In the genomic region with DNA sequence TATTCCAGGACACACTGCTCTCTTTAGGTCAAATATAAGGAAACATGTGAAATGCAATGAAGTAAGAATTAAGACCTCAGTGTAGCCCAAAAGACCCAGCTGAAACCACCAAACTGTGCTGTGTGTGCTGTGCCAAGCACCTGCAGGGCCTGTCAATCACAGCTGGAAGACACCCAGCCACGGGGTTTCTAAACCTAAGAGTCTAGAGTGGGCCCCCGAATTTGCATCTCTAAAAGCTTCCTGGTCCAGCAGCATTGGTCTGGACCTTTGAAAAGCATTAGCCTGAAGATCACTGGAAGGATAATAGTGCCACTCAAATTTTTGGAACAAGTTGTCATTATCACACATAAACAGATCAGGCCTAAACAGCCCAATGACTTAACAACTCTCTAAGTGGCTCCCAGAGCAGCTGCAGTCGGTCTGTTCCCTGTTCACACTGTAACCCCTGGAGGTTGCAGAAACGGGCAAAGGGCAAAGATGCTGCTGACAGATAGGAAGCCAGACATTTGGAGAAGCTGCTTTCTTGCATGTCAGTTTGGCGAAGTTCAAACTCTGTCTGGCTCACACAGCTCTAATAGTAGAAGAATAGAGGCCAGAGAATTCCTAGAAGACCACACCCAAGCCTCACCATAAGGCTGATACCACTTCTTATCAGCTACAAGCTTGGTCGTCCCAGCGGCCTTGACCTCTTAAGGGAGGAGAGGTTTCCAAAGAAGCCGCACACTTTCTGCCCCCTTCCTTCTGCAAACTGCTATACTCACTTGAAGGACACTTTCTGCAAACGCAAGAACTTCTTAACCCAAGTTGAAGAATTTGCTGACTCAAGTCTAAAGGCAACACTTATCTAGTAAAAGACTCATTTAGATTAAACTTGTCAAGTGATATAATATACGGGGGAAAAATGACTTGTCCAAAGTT, we compare ENCODE assay signal across 9 mouse cellular contexts. TPM values are rescaled to one million over a fixed set of nuclear protein-coding genes. Genes with fewer than 3 reads are reported as not detected.
DNase-seq lines count a peak whose midpoint lies in the region; ATAC-seq and TF ChIP-seq lines count a peak whose summit lies in the region.
"Had no signal": no experiment of that assay in that cellular context is flagged by ENCODE, and none has a peak within 500 bp of the region (broad histone marks: within the 10 kb centered on the region; RNA-seq: fewer than 3 reads in every experiment).

No protein-coding gene starts in this region.

- no peak overlapping the region for H3K9ac ChIP-seq in lung, embryonic 16.5 days (ENCODE audit: low read length)

- ATAC-seq in lung, embryonic 16.5 days (ENCODE audit: low read depth): peak; percentile 15; the same call in 1 of the 2 replicates

- no peak overlapping the region for H3K4me3 ChIP-seq in lung, embryonic 16.5 days (ENCODE audit: low read length)
- no peak overlapping the region for H3K4me3 ChIP-seq in lung, adult 2 months (replicated peaks; ENCODE audit: extremely low read depth, low read depth, low read length)
- H3K4me3 ChIP-seq in hindbrain, embryonic 10.5 days: 0 out of 2 replicates have a peak overlapping the region, but pooled peaks have one; percentile 13
- H3K4me3 ChIP-seq in thymus, adult 2 months (ENCODE audit: control insufficient read depth, insufficient read depth, low read length): no peak overlapping the region

- no peak overlapping the region for H3K27ac ChIP-seq in lung, embryonic 16.5 days (ENCODE audit: low read length)
- H3K27ac ChIP-seq in hindbrain, embryonic 10.5 days: peak overlapping the region; percentile 64
- H3K27ac ChIP-seq in thymus, adult 2 months (ENCODE audit: control insufficient read depth, insufficient read depth, low read length): peak overlapping the region; percentile 78

- H3K4me2 ChIP-seq in lung, embryonic 16.5 days (ENCODE audit: low read depth, low read length): no peak overlapping the region

- no peaks in the 10 kb centered on the region for H3K9me3 ChIP-seq in lung, embryonic 16.5 days (ENCODE audit: control insufficient read depth, low read length)
- no peaks in the 10 kb centered on the region for H3K9me3 ChIP-seq in hindbrain, embryonic 10.5 days

- H3K36me3 ChIP-seq in lung, embryonic 16.5 days (ENCODE audit: control insufficient read depth, insufficient read depth, low read length): no peaks in the 10 kb centered on the region
- H3K36me3 ChIP-seq in hindbrain, embryonic 10.5 days: no peaks in the 10 kb centered on the region
- no peaks in the 10 kb centered on the region for H3K36me3 ChIP-seq in thymus, adult 2 months (ENCODE audit: control insufficient read depth, insufficient read depth, low read length)

- whole genome bisulfite sequencing in lung, embryonic 16.5 days: 29% methylated on average over 10 of the region's 10 CpGs
- WGBS in lung, adult 2 months: 36% methylated on average over 10 of the region's 10 CpGs
- WGBS in hindbrain, embryonic 10.5 days: 49% methylated on average over 10 of the region's 10 CpGs
- WGBS in thymus, adult 2 months: 23% methylated on average over 10 of the region's 10 CpGs

- DNase-seq in lung, adult 2 months: no peak
- DNase-seq in hindbrain, embryonic 10.5 days (ENCODE audit: low spot score): peak; percentile 18
- DNase-seq in lung, postnatal 14 days: peak; percentile 40
- peak; percentile 58 for DNase-seq in thymus, adult 2 months
- no peak for DNase-seq in urinary bladder, postnatal 4 days (ENCODE audit: low spot score in 2 of 2)
- no peak for DNase-seq in urinary bladder, postnatal 10 days (ENCODE audit: low spot score)
- no peak for DNase-seq in adrenal gland, adult 2 months

- no peak for TF ChIP-seq CTCF in lung, adult 2 months (IDR thresholded peaks at IDR 0.05; ENCODE audit: insufficient read depth, low read length)
- no peak for TF ChIP-seq CTCF in thymus, adult 2 months (IDR thresholded peaks at IDR 0.05; ENCODE audit: borderline replicate concordance, control insufficient read depth, extremely low read depth, insufficient read depth, low read length, poor library complexity)

- TF ChIP-seq POLR2A in lung, adult 2 months (IDR thresholded peaks at IDR 0.05; ENCODE audit: borderline replicate concordance, extremely low read depth, low read depth, low read length): no peak
- TF ChIP-seq POLR2A in thymus, adult 2 months (IDR thresholded peaks at IDR 0.05; ENCODE audit: control insufficient read depth, extremely low read depth, insufficient read depth, low read length, poor library complexity): no peak

- H3K4me1 ChIP-seq in lung, embryonic 16.5 days (replicated peaks; ENCODE audit: control insufficient read depth, insufficient read depth, low read length): peaks cover 24% of the 10 kb centered on the region
- H3K4me1 ChIP-seq in lung, adult 2 months (ENCODE audit: control insufficient read depth, insufficient read depth, low read length): peaks cover 14% of the 10 kb centered on the region
- H3K4me1 ChIP-seq in hindbrain, embryonic 10.5 days (replicated peaks): peaks cover 37% of the 10 kb centered on the region
- H3K4me1 ChIP-seq in thymus, adult 2 months (replicated peaks; ENCODE audit: control insufficient read depth, insufficient read depth, low read length): peaks cover 32% of the 10 kb centered on the region

- peaks cover 2% of the 10 kb centered on the region; the same call in 1 of the 2 replicates for H3K27me3 ChIP-seq in lung, embryonic 16.5 days (ENCODE audit: control insufficient read depth, insufficient read depth, low read depth, low read length)
- peaks cover 47% of the 10 kb centered on the region for H3K27me3 ChIP-seq in hindbrain, embryonic 10.5 days (ENCODE audit: insufficient read depth, poor library complexity, severe bottlenecking)
- H3K27me3 ChIP-seq in thymus, adult 2 months (ENCODE audit: control insufficient read depth, insufficient read depth, low read length): no peaks in the 10 kb centered on the region

RNA-seq across cellular contexts. Expression of a gene that starts 2.5 kb away (rescaled TPM):
- polyA plus RNA-seq in lung, embryonic 16.5 days (2015; fragmentation: Nextera tagmentation; extraction: Ambion mirVana): 11.3 and 14.7 TPM in 2 replicates
- polyA plus RNA-seq in lung, adult 2 months (2012; rRNA removed): 74.7 and 93.3 TPM in 2 replicates
- 16.2 and 34.1 TPM in 2 replicates for polyA plus RNA-seq in hindbrain, embryonic 10.5 days (2016; fragmentation: Nextera tagmentation; extraction: Ambion mirVana)
- 124 and 136 TPM in 2 replicates for polyA plus RNA-seq in thymus, adult 2 months (2012; rRNA removed)
- total RNA-seq in adrenal gland, adult 2 months (2021): 10 to 100 TPM; 23.5 to 38.3 TPM
- 30.3 and 49.8 TPM in 2 replicates for polyA plus RNA-seq in adrenal gland, adult 2 months (2012; rRNA removed)

RNA-seq across cellular contexts. Expression of a gene that starts 23.4 kb away (rescaled TPM):
- polyA plus RNA-seq in lung, embryonic 16.5 days (2015; fragmentation: Nextera tagmentation; extraction: Ambion mirVana): not detected in 2 replicates
- polyA plus RNA-seq in lung, adult 2 months (2012; rRNA removed): not detected in 2 replicates
- 1.0 TPM in 2 replicates for polyA plus RNA-seq in hindbrain, embryonic 10.5 days (2016; fragmentation: Nextera tagmentation; extraction: Ambion mirVana)
- polyA plus RNA-seq in thymus, adult 2 months (2012; rRNA removed): not detected in 2 replicates
- not detected for total RNA-seq in adrenal gland, adult 2 months (2021)
- polyA plus RNA-seq in adrenal gland, adult 2 months (2012; rRNA removed): not detected in 2 replicates
- total RNA-seq: hematopoietic stem cell, adult 5-6 weeks had no signal

RNA-seq across cellular contexts. Expression of a gene that starts 57.4 kb away (rescaled TPM):
- 56.6 and 57.2 TPM in 2 replicates for polyA plus RNA-seq in lung, embryonic 16.5 days (2015; fragmentation: Nextera tagmentation; extraction: Ambion mirVana)
- 115 and 126 TPM in 2 replicates for polyA plus RNA-seq in lung, adult 2 months (2012; rRNA removed)
- polyA plus RNA-seq in hindbrain, embryonic 10.5 days (2016; fragmentation: Nextera tagmentation; extraction: Ambion mirVana): 32.2 and 39.1 TPM in 2 replicates
- polyA plus RNA-seq in thymus, adult 2 months (2012; rRNA removed): 53.0 and 58.6 TPM in 2 replicates
- total RNA-seq in adrenal gland, adult 2 months (2021): 100 to 1,000 TPM; 113 to 195 TPM
- polyA plus RNA-seq in adrenal gland, adult 2 months (2012; rRNA removed): 45.3 and 46.1 TPM in 2 replicates

Comparison
In these comparisons a context has a peak if more than half of its experiments do, and no peak if none do; other contexts are left out.
1. DNase-seq: peak in hindbrain, embryonic 10.5 days (single experiment), lung, postnatal 14 days (single experiment) and thymus, adult 2 months (single experiment); none in lung, adult 2 months (single experiment), urinary bladder, postnatal 4 days (0 of 2), urinary bladder, postnatal 10 days (single experiment) and adrenal gland, adult 2 months (single experiment).